Mouse (Mus musculus) lung, adult 18-20 months (tissue): ENCODE measurements around the gene C1qtnf9.

Experiments used
- DNase-seq, 2 experiments: peaks; one replicate each; pipeline ENCODE4 v3.0.0; 2022; ENCODE audit warnings: mixed read lengths in 2 of 2

C1qtnf9 gene

GRCm38 (mm10) chr14:60767884-60768283, at the start of gene C1qtnf9:
Gene C1qtnf9 (plus strand): TSS chr14:60768134.
- no peak for DNase-seq

DNA sequence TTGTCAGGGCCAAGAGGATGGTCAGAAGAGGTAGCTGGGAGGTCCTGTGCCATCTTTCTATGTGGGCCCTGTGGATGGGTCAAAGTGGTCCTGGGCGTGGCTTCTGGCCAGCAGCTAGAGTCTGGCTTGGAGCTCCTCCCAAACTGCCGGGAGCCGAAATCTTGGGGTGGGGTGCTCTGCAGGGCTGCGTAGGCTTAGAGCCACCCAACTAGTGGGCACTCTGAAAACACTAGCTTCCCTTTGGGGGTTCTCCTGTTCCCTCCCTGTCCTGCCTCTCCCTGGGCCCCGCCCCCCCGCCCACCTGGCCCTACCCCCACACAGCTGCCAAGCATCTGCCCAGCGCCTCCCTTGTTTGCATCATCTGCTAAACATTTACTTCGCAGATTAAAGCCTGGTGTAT, 46.6 kb upstream of the C1qtnf9 start:
- DNase-seq = no peak

- DNase-seq = no peak
Measured at GRCm38 (mm10) chr14:60721938-60722337, 46.0 kb upstream of the C1qtnf9 start.

GRCm38 (mm10) chr14:60726091-60726490, 41.8 kb upstream of the C1qtnf9 start:
- no peak for DNase-seq

DNA sequence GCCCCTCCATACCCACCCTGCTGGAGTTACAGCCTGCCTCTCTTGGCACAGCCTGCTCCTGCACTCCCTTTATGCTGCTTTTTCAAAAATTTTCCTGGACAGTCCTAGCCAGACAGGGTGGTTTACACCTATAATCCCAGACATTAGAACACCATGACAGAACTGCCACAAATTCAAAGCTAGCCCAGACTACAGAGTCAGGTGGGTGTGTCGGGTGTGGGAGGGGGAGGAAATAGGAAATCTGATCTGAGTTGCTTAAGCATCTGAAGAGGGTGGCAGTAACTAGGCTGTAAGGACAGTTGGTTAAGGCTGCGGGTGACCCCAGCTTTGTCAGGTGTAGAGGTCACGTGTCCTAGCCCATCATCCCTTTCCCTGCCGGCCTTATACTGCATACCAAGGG, 40.8 kb upstream of the C1qtnf9 start:
- no peak for DNase-seq

DNA sequence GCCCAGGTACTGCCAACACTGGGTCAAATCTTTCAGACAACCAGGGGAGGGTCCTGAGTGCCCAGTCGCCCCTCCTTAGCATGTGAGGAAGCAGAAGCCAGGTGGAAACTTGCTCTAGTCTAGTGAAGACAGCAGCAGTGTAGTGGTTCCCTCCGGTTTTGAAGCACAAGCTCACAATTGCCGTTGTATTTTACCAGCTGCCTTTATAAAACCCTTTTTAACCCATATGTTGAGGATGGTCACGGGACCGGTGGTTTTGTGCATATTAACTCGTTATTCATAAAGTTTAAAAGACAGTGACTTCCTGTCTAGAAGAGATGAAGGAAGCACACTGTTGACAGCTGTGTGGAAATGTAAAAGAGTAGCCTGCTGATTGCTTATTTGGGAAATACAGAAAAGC, 35.9 kb upstream of the C1qtnf9 start:
- DNase-seq = no peak

DNA sequence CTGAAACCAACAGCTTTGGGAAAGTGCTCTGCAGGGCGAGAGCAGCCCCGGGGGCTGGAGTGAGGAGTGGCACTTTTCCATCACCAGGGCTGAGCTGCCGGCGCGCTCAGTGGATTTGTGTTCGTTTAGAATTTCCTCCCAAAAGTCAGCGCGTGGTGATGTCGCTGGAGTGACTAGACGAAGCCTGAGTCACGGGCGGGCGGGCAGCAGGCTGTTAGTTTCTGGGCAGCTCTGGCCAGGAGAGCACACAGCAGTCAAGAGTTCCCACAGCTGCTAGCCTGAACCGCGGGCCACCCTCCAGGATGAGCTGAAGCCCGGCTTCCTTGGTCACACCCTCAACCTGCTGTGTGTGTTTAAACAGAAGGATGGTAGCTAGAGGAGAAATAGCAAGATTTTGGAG, 35.1 kb upstream of the C1qtnf9 start:
- peak in 1 of 2 experiments; percentile 45 for DNase-seq

DNA sequence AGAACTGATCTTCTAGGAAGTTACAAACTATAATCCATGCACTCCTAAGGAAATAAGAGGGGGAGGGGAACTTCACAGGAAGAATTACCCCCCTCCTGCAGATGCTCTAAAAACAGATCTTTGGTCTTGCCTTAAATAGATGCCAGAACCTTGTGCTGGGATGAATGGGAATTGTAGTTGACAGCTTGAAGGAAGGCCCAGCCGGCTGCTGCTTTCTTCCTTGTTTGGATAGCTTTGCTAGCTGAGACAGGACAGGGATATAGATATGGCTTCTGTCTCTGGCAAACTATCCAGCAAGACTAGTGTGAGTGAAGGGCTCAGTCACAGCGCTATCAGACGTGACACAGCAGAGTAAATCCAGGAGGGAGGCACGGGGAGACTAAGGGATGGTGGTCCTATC, 34.2 kb upstream of the C1qtnf9 start:
- no peak for DNase-seq

DNA sequence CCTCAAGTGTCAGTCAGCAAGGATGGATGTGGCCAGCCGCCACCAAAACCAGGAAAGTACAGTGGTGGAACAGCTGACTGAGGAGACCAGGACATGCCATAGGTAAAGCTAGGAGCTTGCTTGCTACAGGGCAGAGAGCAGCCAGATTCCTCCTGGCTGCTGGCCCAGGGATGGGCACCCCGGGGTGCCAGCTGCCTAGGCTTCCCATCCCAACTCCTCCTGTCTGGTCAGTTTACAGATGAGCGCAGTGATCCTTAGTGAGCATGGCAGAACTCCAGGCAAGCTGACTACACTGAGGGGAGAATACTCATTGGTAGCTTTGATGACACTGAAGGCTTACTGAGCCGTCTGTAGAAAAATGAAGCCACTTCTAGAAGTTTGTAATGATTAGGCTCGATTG, 32.7 kb upstream of the C1qtnf9 start:
- DNase-seq = no peak

GRCm38 (mm10) chr14:60735848-60736547, 31.9 kb upstream of the C1qtnf9 start:
- no peak for DNase-seq

DNA sequence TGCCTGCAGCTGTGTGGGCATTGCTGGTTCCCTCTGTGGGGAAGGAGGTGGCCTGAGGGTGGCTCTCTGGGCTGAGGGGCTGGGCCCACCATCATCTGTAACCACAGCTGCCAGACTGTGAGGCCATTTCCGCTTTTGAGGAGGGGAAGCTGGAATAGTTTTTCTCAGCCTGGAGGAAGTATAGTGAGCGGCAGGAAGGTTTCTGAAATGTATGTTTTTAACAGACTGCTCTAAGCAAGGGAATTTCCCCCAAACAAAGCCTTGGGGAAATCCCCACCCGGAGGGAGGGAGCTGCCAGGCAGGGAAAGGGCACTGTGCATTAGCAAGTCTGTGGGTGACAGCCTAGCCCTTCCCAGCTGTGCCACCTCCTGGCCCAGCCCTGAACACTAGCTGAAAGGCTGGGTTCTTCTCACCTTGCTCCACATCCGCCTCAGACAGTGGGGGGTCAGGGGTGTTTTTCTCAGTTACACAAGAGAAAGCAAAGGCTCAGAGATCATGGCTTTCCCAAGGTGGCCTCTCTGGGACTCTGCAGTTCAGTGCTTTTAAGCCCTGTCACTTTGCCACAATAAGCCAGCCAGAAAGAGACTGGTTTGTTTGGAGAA, 31.2 kb upstream of the C1qtnf9 start:
- DNase-seq = peak; percentile 69 to 70

- DNase-seq = no peak
Measured at GRCm38 (mm10) chr14:60737202-60737611, 30.7 kb upstream of the C1qtnf9 start.

DNA sequence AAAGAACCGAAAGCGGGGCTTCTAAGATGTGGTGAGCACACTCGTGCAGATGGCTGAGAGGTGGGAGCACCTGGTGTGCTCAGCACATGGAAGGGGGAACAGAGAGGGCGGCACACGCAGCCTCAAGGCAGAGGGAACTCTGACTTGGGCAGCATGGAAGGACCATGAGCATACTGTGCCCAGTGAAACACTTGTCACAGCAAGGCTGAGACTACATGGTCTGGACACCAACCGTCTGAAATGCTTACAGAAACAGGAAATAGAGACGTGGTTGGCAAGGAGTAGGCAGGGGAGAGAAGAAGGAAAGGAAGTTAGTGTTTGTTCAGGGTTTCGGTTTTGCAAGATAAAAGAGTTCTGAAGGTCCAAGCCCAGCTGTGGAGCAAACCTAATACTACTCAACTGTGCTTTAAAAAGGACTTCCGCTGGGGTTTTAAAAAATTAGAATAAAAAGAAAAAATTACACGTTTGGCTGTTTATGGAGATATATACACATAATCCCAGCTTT, 29.4 kb upstream of the C1qtnf9 start:
- DNase-seq = peak in 1 of 2 experiments; percentile 57

DNA sequence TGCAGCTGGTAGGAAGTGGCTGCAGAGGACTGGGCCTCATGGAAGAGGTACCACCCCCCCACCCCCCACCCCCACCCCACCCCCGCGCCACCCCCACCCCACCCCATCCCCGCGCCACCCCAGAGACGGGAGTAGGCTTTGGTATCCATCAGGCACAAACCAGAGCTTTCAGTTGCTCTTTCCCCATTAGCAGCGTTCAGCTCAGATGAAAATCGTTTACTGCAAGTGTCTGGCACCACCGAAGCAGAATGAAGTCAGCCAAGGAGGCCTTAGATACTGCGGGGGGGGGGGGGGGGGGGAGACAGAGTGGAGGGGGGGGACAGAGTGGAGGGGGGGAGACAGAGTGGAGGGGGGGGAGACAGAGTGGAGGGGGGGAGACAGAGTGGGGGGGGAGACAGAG, 28.8 kb upstream of the C1qtnf9 start:
- no peak for DNase-seq

- no peak for DNase-seq
Measured at GRCm38 (mm10) chr14:60739616-60740015, 28.3 kb upstream of the C1qtnf9 start.

- no peak for DNase-seq
Measured at GRCm38 (mm10) chr14:60740507-60740906, 27.4 kb upstream of the C1qtnf9 start.

GRCm38 (mm10) chr14:60741033-60741432, 26.9 kb upstream of the C1qtnf9 start:
- DNase-seq = no peak

DNA sequence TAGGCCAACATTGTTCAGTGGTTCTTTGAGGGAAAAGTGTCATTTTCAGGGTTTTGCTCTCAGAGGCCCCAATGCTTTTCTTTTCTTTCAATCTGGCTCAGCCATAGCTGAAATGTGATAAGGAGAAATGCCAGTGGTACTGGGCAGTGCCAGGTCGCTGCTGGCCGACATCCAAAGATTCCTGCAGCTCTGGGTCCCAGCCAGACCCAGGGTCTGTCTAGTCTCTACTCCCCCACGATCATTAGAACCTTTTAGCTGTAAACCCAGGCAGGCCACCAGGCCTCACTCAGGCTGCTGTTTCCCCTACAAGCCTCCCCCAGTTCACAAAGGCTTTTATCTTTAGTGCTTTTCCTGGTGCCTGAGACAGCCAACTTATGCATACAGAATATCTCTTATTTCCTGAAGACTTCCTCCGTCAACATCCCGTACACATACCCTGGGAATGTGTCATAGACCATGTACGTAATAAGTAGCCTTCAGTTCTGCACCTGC, 26.4 kb upstream of the C1qtnf9 start:
- peak in 1 of 2 experiments; percentile 59 for DNase-seq

GRCm38 (mm10) chr14:60743681-60744080, 24.3 kb upstream of the C1qtnf9 start:
- no peak for DNase-seq

- DNase-seq = peak; percentile 65 to 70
Measured at GRCm38 (mm10) chr14:60745201-60745600, 22.7 kb upstream of the C1qtnf9 start.

DNA sequence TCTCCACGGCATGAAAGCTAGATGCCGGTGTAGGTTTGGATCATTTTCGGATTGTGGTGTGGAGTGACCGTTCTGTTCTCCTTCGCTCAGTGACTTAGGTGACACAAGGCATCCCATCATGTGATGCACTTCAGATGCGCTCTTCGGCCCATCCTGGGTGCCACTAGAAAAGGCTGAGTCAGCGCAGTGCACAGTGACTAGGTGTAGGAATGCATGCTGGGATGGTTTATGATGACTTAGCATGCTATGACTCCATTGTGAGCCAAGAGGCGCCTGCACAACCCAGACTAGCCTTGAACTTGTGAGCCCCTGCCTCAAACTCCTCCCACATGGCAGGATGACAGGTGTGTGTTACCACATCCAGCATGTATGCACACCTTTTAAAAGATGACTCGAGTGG, 21.8 kb upstream of the C1qtnf9 start:
- DNase-seq = no peak

DNA sequence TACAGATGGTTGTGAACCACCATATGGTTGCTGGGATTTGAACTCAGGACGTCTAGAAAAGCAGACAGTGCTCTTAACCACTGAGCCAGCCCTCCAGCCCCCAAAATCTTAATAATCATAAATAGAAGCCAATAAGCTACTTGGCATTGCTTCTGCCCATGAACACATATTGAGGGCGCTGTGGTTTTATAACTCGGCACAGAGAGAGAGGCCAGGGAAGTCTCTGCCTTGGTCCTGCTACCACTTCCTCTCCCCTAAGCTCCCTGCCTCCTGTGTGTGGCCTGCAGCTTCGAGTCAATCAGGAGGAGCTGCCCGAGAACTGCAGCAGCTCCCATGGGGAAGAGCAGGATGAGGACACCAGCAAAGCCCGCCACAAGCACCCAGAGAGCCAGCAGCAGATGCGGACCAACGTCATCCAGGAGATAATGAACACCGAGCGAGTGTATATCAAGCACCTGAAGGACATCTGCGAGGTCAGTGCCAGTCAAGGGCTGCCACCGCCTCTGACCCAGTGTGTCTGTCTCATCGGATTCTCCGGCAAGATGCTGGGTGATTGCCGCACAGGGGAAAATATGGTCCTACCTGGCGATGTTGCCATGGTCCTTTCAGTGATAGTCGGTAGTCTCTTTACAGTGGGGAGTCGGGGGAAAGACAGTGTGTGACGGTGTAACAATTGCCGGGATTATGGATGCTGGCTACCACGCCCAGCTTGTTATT, 20.6 kb upstream of the C1qtnf9 start:
- no peak for DNase-seq

GRCm38 (mm10) chr14:60749880-60750279, 18.1 kb upstream of the C1qtnf9 start:
- no peak for DNase-seq

DNA sequence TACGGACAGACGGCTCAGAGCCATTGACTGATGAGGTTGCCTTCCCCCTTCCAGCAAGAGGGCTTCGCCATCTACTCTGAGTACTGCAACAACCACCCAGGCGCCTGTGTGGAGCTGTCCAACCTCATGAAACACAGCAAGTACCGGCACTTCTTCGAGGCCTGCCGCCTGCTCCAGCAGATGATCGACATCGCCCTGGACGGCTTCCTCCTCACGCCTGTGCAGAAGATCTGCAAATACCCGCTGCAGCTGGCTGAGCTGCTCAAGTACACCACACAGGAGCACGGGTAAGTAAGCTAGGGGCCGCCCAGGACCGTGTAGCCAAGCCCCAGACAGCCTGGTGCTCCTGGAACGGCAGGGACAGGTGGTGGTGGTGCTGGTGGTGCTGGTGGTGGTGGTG, 16.4 kb upstream of the C1qtnf9 start:
- no peak for DNase-seq
